Mouse (Mus musculus) right cerebral cortex, postnatal 4 days (tissue): ENCODE measurements around the gene Fam166a.

Experiments used
- DNase-seq: peaks from one replicate; pipeline ENCODE4 v3.0.0-alpha.2; 2022

Fam166a gene

DNA sequence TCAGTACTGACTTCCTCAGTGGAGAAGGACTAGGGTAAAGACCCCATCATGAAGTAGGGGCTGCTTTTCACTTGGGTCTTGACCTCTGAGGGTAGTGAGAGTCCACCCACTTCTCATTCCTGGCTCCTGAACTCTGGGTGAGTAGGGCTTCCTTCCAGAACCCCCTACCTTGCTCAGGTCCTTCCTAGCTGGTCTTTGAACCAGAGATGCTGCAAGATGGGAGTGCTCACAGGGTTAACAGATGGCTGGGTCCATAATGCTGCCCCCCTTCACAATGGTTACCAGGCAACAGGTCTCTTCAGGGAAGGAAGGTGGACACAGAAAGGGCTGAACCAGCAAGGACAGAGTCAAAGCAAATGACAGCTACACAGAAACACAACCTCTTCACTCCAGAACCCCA is at the start of gene Fam166a:
Fam166a (plus strand) TSS at position 301 of the 400 bp plus-strand sequence.
- DNase-seq, result no peak

DNA sequence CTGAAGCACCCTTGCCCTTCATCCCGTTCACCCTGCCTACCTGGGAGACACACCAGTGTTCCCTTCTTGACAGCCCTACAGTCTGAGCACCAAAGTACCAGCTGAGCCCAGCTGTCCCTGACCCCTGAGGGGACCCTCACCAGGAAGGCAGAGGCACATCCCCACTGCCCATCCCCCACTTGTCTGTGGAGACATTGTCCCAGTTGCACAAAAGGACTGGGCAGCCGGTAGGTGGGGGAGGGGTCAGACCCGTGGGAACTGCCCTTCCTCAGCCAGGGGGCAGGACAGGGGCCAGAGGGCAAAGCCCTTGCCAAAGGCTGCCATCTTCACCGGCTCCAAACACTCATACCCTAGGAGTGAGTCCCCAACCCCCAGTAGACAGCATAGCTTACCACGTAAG is 48.8 kb upstream of the Fam166a start:
- DNase-seq, result no peak

DNA sequence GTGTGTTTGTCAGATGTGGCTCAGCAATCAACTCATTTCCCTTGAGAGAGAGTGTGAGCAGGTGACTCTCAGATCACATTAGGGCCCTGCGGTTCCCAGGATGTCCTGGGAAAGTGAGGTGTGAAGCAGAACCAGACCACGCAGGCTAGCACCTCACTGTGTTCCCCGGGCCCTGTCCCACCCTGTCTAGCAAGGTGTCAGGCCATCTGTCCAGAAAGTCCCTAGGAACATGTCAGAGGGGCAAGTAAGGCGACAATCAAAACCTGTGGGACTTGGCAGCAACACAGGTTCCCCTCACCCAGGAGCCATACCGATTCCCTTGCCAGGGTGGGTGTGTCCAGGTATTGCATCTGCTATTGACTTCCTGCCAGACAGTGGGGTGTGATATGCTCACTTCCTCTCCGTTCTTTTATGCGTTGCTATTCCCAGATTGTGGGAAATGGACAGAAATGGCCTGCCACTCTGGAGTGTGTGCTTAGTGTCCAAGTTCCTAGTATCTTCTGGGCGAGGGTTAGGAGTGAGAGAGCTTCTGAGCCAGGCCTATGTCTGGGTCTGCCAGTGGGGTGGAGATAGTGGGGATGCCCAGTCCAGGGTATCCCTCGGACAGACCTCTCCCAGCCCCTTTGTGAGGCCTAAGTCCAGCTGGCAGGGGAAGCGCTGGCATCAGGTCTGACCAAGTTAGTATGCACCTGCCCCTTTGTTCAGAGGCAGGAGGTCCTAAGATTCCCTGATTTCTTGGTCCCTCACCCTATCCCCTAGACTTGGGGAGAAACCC is 48.0 kb upstream of the Fam166a start:
- DNase-seq, result no peak

DNA sequence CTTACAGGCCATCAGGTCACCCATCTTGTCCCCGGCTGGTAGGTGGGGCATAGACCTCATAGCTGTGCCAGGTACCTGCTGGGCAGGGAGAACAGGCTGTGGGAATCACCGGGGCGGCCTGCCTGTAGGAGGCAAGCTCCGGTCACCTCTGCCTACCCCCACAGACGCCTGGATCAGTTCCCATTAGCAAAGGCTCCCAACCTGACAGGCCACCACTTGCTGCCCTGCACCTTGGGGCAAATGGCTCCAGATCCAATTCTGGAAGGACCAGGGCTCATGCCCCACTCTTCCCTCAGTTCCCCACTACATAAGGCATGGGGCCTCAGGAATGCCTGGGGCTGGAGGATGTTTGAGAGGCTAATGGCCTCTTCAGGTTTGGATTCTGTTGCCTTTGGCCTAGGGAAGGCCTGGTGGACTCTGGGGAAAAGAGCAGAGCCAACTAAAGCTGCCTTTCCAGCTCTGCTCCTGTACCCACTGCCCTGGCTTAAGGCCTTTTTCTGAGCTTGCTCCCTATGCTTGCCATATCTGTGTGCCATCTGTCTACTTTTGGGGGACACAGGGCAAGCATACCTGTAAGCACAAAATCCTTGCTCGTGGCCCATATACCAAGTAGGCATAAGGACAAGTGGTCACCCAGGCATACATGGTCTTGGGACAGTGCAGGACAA is 47.3 kb upstream of the Fam166a start:
- no peak for DNase-seq

DNA sequence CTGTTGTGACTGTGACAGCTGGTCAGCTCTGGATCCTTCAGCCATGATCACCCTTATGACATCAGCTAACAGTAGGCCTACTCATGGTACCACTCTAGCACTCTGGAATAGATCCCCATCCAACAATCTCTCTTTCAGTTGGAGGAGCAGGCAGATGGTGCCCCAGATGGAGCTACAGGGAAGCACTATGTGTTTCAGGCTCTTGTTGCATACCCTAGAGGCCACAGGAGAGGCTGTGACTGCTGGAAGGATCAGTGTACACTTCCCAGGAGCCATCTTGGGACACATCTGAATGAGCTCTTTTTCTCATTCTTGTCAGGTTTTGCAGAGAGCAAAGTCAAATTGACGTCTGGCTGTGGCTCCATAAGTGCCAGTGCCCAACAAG is 46.8 kb upstream of the Fam166a start:
- no peak for DNase-seq

DNA sequence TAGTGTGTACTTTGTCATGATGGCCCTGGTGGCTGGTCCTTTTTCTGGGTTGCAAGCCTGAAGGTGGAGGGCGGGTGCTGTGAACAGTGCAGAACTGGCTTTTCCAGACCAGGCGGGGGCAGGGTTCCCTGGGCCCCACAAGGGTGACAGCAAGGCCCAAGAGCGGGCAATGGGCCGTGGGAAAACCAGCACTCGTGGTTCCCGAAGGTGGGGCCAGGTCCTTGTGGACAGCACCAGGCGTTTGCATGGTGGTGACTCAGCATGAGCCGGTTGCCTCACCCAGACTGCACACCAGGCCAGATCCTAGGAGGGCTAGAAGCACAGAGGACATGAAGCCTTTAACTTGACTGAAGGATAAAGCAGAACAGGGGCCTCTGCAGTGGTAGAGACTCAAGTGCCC is 45.9 kb upstream of the Fam166a start:
- no peak for DNase-seq

DNA sequence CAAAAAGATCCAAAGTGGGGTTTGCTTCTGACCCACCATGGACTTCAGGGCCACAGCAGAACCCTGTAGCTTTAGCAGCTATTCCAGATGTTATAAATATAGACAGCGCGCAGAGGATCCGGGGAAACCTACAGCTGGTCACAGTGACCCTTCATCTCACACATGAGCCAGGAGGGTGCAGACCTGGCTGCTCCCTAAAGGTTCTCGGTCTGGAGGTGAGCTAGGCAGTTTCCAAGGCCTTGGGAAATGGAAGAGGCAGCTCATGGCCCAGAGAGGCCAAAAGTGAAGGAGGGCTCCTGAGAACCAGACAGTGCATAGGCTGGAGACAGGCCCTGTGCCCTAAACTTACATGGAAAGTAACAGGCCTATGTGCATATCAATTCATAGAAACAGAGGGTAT is 44.7 kb upstream of the Fam166a start:
- DNase-seq, result no peak

DNA sequence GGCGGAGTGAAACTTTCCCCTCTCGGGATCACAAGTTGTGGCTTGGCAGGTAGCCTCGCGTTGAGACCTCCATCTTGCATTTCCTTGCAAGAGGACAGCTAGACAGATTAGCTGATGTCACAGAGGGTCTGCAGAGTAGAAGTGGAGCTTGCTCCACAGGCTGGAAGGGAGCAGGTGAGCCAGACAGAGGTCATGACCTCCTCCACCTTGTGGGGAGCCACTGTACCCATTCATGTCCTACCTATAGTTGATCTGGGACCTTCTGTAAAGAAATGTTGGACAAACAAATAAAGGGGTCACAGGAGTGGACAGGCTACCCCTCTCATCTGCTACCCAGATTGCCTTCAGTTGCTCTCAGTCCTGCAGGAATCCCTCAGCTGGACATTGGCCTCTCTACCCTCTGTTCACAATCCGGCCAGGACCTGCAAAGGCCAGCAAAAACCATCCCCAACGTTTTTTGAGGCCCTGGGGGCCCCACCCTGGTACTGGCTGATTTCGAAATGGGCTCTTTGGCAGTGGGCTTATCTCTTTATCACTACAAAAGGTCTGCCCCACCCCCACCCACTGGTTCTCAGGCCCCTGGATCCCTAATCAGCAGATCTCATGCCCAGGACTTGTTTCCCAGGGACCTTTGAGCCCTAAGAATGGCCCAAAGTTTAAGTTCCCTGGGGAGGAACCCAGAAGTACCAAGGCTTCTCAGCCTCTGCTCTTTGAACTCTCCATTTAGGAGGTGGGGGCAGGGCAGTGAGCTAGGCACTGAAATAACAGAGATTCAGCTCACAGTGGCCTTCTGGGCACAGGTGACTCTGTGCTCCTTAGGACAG is 43.5 kb upstream of the Fam166a start:
- DNase-seq, result no peak

DNA sequence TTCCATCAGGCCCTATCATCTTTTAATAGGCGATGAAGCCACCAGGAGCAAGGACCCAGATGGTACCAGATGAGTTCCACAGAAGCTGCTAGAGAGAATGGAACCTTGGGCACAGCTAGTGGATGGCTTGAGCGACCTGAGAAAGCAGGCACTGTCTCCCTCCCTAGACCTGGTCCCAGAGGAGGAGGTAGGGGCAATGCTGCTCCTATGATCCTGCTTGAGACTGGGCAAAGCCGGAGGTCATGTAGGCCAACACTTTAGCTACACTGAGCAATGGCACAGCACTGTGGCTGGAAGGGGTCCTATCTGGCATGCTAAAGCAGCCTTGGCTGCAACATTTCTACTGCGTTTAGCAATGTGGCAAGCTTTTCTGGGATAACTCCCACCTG is 42.9 kb upstream of the Fam166a start:
- no peak for DNase-seq

DNA sequence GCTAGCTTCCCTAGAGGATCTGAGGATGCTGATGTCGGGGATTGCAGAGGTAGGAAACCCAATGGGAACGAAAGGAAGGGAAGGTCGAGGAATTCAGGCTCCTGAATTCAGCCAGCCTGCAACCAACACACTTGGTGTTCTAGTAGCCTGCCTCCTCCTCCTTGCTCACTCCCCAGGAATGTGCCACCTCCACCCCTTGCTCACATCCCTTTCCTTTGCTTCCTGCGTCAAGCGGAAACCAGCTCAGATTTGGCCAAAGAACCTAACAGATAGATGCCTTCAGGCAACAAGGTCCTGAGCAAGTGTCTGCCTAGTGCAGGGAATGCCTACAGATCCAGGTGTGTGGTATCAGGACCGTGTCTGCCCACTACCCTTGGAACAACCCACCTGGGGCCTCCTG is 42.0 kb upstream of the Fam166a start:
- DNase-seq, result no peak

DNA sequence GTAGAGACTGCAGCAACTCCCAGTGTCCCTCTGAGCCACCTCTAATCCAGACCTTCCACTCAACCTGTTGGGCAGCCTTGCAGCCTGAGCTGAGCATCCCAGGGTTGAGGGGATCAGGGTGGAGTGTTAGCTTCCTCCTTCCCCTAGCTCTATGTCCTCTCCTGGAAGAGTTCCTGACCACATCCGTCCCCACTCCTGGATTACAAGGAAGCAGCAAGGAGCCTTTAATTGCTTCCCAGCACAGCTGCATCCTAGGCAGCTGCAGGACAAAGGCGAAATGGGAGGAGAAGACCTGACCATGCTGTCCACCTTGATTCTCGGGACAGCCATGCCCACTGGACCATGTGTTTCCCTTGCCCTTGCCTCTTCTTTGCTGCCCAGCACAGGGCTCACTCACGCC is 41.5 kb upstream of the Fam166a start:
- DNase-seq, result no peak

DNA sequence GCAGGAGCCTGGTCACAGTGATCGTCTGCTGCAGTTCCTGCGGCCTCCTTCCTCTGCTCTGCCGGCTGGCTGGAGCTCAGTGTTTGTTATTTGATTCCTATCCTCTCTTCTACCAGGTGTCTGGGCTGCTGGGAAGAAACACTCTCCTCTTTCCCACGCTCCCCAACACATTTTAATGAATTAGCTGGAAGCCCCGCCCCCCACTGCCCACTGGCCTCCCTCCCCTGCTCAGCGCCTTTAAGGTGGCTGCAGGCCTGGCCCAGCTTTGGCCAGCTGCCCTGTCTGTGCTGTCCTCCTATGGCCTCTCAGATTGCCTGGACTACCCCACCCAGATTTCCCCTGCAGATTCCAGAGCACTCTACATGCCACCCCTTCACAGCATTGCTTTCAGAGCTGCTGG is 40.9 kb upstream of the Fam166a start:
- peak; percentile 79 for DNase-seq

DNA sequence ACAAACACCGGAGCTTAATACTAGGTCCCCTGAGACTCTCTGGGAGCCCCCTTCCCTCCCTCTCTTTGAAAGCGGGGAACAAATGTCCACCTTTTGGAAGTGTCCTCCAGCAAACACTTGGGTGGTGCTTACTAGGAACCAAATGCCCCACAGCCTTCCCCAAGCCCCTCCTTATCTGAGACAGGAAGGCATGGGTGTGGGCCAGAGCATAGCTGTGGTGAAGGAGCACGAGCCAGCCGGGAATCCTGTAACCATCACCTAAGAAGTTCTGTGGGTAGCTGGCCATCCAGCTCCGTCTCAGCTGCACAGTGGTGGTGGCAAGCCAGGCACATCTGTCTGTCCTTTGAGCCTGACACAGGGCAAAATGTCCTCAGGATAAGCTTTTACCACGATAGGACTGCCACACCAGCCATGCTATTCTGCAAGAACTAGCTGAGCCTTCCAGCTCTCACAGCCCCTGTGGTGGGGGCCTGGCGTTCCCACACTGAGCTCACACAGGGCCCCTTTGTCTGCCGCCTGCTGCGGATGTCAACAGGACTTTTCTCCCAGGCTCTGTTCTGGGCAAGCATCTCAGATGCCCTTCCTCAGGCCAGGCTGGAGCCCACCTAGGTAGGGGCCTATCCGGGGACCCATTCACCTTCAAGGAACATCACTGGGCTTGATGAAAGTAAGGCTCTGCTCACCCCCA is 40.1 kb upstream of the Fam166a start:
- DNase-seq, result no peak

DNA sequence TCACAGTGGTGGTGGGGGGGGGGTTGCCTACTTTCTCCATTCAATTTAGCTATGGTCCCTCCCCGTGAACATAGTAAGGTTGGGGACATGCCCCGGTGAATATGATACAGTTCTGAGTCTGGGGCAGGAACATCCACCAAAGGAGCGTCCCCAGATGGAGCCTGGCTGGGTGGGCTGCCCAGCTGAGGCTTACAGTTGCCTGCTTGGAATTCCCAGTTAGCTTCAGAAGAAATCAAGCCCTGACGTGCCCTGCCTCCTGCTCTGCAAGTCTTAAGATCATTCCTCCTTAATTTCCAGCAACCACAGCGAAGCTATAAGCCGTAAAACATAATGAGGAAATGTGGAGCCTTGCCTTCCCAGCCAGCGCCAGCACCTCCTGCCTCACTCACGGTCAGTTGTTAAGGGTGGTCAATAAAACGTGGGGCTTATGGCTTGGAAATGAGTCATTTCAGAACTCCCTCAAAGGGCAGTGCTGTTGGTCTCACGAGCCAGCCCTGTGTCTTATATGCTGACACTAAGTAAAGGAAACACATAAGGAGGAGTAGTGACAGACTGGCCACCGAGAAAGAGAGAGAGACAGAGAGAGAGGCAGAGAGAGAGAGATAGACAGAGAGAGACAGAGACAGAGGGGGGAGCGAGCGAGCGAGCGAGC is 38.9 kb upstream of the Fam166a start:
- no peak for DNase-seq

DNA sequence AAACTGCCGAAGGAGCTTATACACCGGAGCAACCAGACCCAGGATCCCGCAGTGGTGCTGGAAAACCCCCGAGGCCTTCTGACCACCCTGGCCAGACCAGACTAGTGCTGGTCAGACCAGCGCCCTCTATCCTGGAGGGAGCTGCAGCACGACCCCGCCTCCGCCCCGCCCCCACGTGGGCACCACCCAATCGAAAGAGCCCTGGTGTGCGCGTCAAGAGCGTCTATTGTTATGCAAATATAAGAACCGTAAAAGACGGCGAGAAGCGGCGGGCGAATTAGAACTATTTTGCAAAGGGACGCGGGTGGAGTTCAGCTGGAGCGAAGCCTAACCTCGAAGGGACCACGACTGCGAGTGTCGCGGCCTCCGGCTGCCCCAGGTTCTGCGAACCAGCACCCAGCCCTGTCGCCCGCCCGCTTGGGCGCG is 38.1 kb upstream of the Fam166a start, which contains the start of gene Nrarp:
Nrarp (plus strand) TSS at position 281 of the 426 bp plus-strand sequence.
- DNase-seq, result peak; percentile 95

DNA sequence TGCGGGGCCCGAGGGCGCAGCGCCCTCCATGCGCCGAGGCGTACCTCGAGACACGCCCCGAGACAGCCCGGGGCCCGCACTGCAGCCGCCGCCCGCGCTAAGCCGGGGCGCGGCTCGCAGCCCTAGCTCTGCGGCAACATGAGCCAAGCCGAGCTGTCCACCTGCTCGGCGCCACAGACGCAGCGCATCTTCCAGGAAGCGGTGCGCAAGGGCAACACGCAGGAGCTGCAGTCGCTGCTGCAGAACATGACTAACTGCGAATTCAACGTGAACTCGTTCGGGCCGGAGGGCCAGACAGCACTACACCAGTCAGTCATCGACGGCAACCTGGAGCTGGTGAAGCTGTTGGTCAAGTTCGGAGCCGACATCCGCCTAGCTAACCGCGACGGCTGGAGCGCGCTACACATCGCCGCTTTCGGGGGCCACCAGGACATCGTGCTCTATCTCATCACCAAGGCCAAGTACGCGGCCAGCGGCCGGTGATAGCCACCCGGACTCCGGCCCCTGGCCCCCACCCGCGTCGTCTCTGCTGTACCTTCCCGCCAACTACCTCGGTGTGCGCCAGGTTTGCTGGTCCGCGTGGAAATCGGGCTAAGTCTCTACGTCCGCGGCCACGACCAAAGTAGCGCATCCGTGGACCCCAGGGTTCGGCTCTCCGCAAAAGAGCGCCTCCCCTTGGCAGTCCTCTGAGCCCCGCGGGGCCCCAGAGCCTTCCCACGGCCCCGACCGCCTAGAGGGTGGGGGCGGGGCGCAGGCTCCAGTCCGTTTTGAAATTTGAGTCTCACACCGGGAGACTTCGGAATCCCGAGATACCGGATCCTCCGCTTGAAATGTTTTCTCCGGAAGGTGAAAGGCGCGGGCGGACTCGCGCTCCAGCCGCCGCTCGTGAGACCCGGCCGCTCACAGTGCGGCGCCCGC is 37.3 kb upstream of the Fam166a start:
- peak; percentile 51 for DNase-seq

DNA sequence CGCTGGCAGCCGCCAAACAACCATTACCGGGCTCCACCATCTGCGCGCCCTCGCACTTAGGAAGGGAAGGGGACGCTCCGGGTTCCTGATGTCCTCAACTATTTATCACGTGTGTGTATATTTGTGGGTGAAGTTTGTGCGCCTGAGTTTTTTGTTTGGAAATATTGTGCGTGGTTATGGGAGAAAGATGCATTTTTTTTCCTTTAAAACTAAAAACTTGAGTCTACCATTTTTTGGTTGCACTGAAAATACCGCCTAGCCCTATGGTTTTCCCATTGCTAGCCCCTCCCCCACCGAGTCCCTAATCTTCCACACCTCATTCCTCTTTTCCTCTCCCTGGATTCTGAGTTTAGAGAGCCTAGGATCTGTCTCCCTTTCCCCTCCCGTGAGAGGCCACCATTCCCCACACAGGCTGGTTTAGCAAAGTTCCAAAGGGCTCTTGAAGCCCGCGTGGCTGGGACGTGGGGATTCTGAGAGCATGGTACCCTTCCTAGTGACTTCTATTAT is 36.6 kb upstream of the Fam166a start:
- no peak for DNase-seq

DNA sequence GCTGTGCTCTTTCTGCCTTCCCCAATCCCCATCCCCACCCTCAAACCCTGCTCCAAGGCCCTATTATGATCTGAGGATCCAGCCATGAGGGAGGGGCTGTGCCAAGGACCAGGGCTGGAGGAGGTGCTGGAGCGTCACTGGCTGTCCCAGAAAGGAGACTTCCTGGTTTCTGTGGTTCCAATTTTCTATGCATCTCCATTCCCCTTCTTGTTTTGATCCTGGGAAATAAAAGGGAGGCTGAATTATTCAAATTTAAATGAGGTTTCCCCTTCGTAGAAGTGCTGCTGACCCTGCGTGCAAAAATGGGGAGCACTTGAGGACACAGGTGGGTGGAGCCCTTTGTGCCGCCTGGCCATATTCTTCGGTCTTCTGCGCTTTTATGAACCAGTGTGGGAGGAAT is 35.9 kb upstream of the Fam166a start:
- DNase-seq, result no peak

DNA sequence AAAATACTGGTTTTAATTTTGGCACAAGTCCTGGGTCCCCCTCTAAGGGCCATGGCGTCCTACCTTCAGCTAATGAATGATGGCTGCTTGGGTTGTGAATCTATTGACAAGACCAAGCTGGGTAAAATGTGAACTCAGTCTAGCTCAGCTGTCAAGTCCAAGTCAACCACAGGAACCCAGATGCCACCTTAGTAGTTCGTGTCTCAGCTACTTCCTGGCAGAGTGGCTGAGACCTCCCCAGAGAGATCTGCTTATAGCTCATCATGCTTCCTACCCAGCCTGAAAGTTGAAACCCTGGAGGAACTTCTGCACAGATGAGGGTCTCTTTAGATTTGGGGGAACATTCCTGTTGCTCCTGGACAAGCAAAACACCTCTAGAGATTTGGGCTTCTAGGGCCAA is 35.2 kb upstream of the Fam166a start:
- DNase-seq, result no peak

DNA sequence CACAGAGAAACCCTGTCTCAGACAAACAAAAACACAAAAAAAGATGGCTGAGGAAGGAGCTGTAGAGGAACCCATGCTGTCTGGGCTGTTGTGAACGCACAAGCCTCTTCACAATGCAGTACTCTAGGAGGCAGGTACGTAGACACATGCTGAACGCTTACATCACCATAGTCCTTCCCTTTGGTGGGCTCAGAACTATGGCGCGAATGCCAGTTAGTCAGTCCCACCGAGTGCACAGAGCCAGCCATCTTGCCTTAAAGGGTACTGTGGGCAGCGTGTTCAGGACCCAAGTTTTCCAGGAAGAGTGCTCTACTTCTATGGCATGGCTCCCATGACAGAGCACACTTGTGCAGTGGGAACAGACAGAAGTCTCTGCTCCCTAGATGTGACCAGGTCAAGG is 34.0 kb upstream of the Fam166a start:
- no peak for DNase-seq
